Mouse (Mus musculus) forebrain, postnatal 0 days (tissue): Measurements from ENCODE around the gene Mmd. TPM values are rescaled to one million over a fixed set of nuclear protein-coding genes. Genes with fewer than 3 reads are reported as not detected.

ENCODE experiments used
- ATAC-seq: fragments of 200-750 bp; cut with Nextera tagmentation; 2 replicates; pipeline ENCODE4 v1.8.0; 2017; ENCODE audit warnings: mild to moderate bottlenecking, moderate library complexity
- DNase-seq: peaks from one replicate; pipeline ENCODE4 v3.0.0-alpha.2; 2015
- H3K27ac ChIP-seq: fragments of 300-500 bp; sonication (generic); 2 replicates; pipeline ENCODE4 v1.5.1; 2014; ENCODE audit warnings: low read depth, mild to moderate bottlenecking, antibody characterized with exemption, low read length, moderate library complexity, mixed read lengths
- H3K27me3 ChIP-seq: fragments of 300-500 bp; sonication (generic); 2 replicates; pipeline ENCODE4 v1.6.1; 2014; ENCODE audit warnings: mild to moderate bottlenecking, low read length, mixed read lengths; ENCODE audit not compliant: insufficient read depth
- H3K36me3 ChIP-seq: fragments of 300-500 bp; sonication (generic); 2 replicates; pipeline ENCODE4 v1.6.1; 2014; ENCODE audit warnings: mild to moderate bottlenecking, moderate library complexity; ENCODE audit not compliant: insufficient read depth
- H3K4me1 ChIP-seq: fragments of 300-500 bp; sonication (generic); 2 replicates; pipeline ENCODE4 v1.6.1; 2014; ENCODE audit warnings: antibody characterized with exemption; ENCODE audit not compliant: insufficient read depth
- H3K4me2 ChIP-seq: fragments of 300-500 bp; sonication (generic); 2 replicates; pipeline ENCODE4 v1.6.1; 2014; ENCODE audit warnings: low read depth, mild to moderate bottlenecking, moderate library complexity
- H3K4me3 ChIP-seq: fragments of 300-500 bp; sonication (generic); 2 replicates; pipeline ENCODE4 v1.5.1; 2014; ENCODE audit warnings: low read depth, low read length, mixed read lengths
- H3K9ac ChIP-seq: fragments of 300-500 bp; sonication (generic); 2 replicates; pipeline ENCODE4 v1.6.1; 2014; ENCODE audit warnings: mild to moderate bottlenecking
- H3K9me3 ChIP-seq: fragments of 300-500 bp; sonication (generic); 2 replicates; pipeline ENCODE4 v1.6.1; 2016; ENCODE audit warnings: low read length
- CTCF ChIP-seq: sonication (generic); IDR thresholded peaks from 2 replicates; pipeline ENCODE4 v1.5.1; 2016; ENCODE audit warnings: antibody characterized with exemption, control low read depth, low read depth
- WGBS: fragments of 180-500 bp; shearing (Covaris S2); extraction: QIAGEN DNeasy Blood & Tissue Kit; methylation state at CpG from one replicate; pipeline ENCODE4 v1.1.7; 2014; 5-methylcytosine and 5-hydroxymethylcytosine counted together
- polyA plus RNA-seq: library from polyadenylated mRNA; unstranded; fragments of >200 nt; fragmentation: Nextera tagmentation; extraction: Ambion mirVana; gene quantifications from 2 replicates; pipeline ENCODE4 v1.2.1, GENCODE M21; 2015
- total RNA-seq: library from RNA; depleted of rRNA; stranded (reverse); fragments of >200 nt; gene quantifications from 2 replicates; pipeline ENCODE4 v1.2.3, GENCODE M21; 2014

Gene Mmd
- total and polyA plus RNA-seq, 2 experiments from 2014 or later: 119 to 161 TPM

GRCm38 (mm10) chr11:90268934-90269333, 19.7 kb downstream of the Mmd start:
- no peak overlapping the region for H3K9ac ChIP-seq
- ATAC-seq (no peak), DNase-seq (no peak)
- no peaks in the 10 kb centered on the region for H3K27me3 ChIP-seq
- H3K4me1 ChIP-seq: no peaks in the 10 kb centered on the region
- 0 out of 2 replicates have a peak overlapping the region, but pooled peaks have one; percentile 29 for H3K4me2 ChIP-seq
- H3K4me3 ChIP-seq: no peak overlapping the region
- H3K36me3 ChIP-seq: peaks cover 28% of the 10 kb centered on the region
- no peak overlapping the region for H3K27ac ChIP-seq
- WGBS: 60% methylated on average over 5 of the region's 5 CpGs
- TF ChIP-seq CTCF: no peak
- no peaks in the 10 kb centered on the region for H3K9me3 ChIP-seq

GRCm38 (mm10) chr11:90269398-90270123, 20.3 kb downstream of the Mmd start:
- H3K27ac ChIP-seq: no peak overlapping the region
- TF ChIP-seq CTCF: no peak
- WGBS: 23% methylated on average over 18 of the region's 18 CpGs
- H3K36me3 ChIP-seq: peaks cover 23% of the 10 kb centered on the region
- DNase-seq: peak; percentile 18
- peak overlapping the region; percentile 29 for H3K4me2 ChIP-seq
- H3K4me1 ChIP-seq: no peaks in the 10 kb centered on the region
- H3K9ac ChIP-seq: no peak overlapping the region
- ATAC-seq: peak; percentile 54
- H3K9me3 ChIP-seq: no peaks in the 10 kb centered on the region
- H3K27me3 ChIP-seq: no peaks in the 10 kb centered on the region
- H3K4me3 ChIP-seq: no peak overlapping the region

DNA sequence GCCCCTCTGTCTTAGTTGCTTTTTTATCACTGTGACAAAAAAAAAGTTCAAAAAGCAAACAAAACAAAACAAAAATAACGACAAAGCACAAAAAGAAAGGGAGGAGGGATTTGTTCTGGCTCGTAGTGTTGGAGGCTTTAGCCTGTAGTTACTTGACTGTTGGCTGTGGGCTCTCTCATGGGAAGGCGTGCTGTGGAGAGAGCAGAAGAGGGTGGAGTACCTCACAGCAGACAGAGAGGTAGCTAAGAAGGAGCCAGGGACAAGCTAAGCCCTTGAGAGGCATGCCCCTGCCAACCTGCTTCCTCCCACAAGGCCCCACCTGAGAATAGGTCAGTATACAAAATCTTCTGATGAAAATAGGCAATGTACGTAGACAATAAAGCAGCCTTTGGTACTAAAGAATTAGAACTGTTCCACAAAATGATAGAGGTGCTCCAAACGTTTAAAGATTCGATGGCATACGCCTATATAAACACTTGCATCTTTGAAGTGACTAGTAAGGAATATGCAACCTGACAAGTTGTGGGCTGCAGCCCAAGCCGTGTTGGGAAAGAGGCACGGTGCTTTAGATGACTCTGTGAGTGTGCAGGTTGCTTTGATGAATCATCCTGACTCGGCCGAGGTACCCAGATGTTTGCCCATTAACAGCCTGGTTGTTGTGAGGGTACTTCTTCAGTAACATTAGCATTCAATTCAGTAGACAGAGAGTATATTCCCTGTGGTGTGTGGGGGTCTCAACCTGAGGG, 21.0 kb downstream of the Mmd start:
- no peak for TF ChIP-seq CTCF

GRCm38 (mm10) chr11:90274187-90274586, 24.9 kb downstream of the Mmd start:
- Histone ChIP-seq H3K9me3 (no peaks in the 10 kb centered on the region), H3K9ac (no peak overlapping the region), H3K4me2 (no peak overlapping the region), H3K4me3 (no peak overlapping the region), H3K36me3 (peaks cover 19% of the 10 kb centered on the region), H3K27me3 (no peaks in the 10 kb centered on the region), H3K4me1 (no peaks in the 10 kb centered on the region), H3K27ac (no peak overlapping the region)
- TF ChIP-seq CTCF: no peak
- WGBS: 15% methylated on average over 1 of the region's 1 CpGs
- DNase-seq: no peak
- ATAC-seq: no peak

More for the DNA sequence above, 21.0 kb downstream of the Mmd start:
- no peak overlapping the region for H3K9ac ChIP-seq
- no peak for DNase-seq
- H3K27ac ChIP-seq: no peak overlapping the region
- H3K4me2 ChIP-seq: no peak overlapping the region
- H3K4me1 ChIP-seq: no peaks in the 10 kb centered on the region
- no peaks in the 10 kb centered on the region for H3K27me3 ChIP-seq
- WGBS: 81% methylated on average over 11 of the region's 11 CpGs
- no peak overlapping the region for H3K4me3 ChIP-seq
- ATAC-seq: no peak
- H3K36me3 ChIP-seq: peaks cover 19% of the 10 kb centered on the region
- H3K9me3 ChIP-seq: no peaks in the 10 kb centered on the region

- Histone ChIP-seq H3K27ac (no peak overlapping the region), H3K36me3 (peaks cover 13% of the 10 kb centered on the region; the same call in 1 of the 2 replicates), H3K4me1 (no peaks in the 10 kb centered on the region), H3K9ac (no peak overlapping the region), H3K9me3 (no peaks in the 10 kb centered on the region), H3K4me3 (no peak overlapping the region), H3K27me3 (no peaks in the 10 kb centered on the region), H3K4me2 (no peak overlapping the region)
- WGBS: 82% methylated on average over 7 of the region's 7 CpGs
- no peak for TF ChIP-seq CTCF
- DNase-seq: no peak
- ATAC-seq: no peak
Observed at GRCm38 (mm10) chr11:90275663-90276062, 26.4 kb downstream of the Mmd start.

- Histone ChIP-seq H3K9me3 (no peaks in the 10 kb centered on the region), H3K27me3 (no peaks in the 10 kb centered on the region), H3K9ac (no peak overlapping the region), H3K4me3 (no peak overlapping the region), H3K4me1 (no peaks in the 10 kb centered on the region), H3K27ac (no peak overlapping the region), H3K36me3 (peaks cover 13% of the 10 kb centered on the region; the same call in 1 of the 2 replicates), H3K4me2 (no peak overlapping the region)
- no peak for TF ChIP-seq CTCF
- DNase-seq (no peak), ATAC-seq (no peak)
- 87% methylated on average over 8 of the region's 8 CpGs for WGBS
Observed at GRCm38 (mm10) chr11:90276150-90276549, 26.9 kb downstream of the Mmd start.

GRCm38 (mm10) chr11:90276561-90276960, 27.3 kb downstream of the Mmd start:
- no peaks in the 10 kb centered on the region for H3K9me3 ChIP-seq
- peaks cover 13% of the 10 kb centered on the region; the same call in 1 of the 2 replicates for H3K36me3 ChIP-seq
- H3K4me3 ChIP-seq: no peak overlapping the region
- no peak overlapping the region for H3K9ac ChIP-seq
- no peak for DNase-seq
- ATAC-seq: no peak
- H3K4me1 ChIP-seq: no peaks in the 10 kb centered on the region
- no peak overlapping the region for H3K4me2 ChIP-seq
- H3K27me3 ChIP-seq: no peaks in the 10 kb centered on the region
- TF ChIP-seq CTCF: no peak
- WGBS: 89% methylated on average over 12 of the region's 12 CpGs
- no peak overlapping the region for H3K27ac ChIP-seq
